Mouse (Mus musculus): Measurements from ENCODE around the gene Magohb. TPM values are rescaled to one million over a fixed set of nuclear protein-coding genes. Genes with fewer than 3 reads are reported as not detected.

The Magohb gene
- polyA plus RNA-seq, 1 experiment = 20.6 TPM

GRCm38 (mm10) chr6:131247206-131247605 lies 45.8 kb downstream of the Magohb start, which contains the start of gene Klra2:
Klra2 (minus strand) TSS chr6:131247362.
- no peak for DNase-seq (ENCODE audit: low read depth)
- TF ChIP-seq CTCF (IDR thresholded peaks at IDR 0.05; ENCODE audit: borderline replicate concordance, extremely low read depth, insufficient read depth, insufficient read length) (no peak), POLR2A (IDR thresholded peaks at IDR 0.05; ENCODE audit: borderline replicate concordance, extremely low read depth, insufficient read depth, insufficient read length, poor library complexity, severe bottlenecking) (no peak)

- no peak for DNase-seq (ENCODE audit: low read depth)
- no peak for TF ChIP-seq POLR2A (IDR thresholded peaks at IDR 0.05; ENCODE audit: borderline replicate concordance, extremely low read depth, insufficient read depth, insufficient read length, poor library complexity, severe bottlenecking)
- no peak for TF ChIP-seq CTCF (IDR thresholded peaks at IDR 0.05; ENCODE audit: borderline replicate concordance, extremely low read depth, insufficient read depth, insufficient read length)
Observed at GRCm38 (mm10) chr6:131245081-131245480, 48.0 kb downstream of the Magohb start.

Other genes starting within 250 kb of the Magohb start
- gene Klra2, start 45.9 kb downstream of the Magohb start, polyA plus RNA-seq (2012; rRNA removed) = 0.14 and 0.16 TPM in 2 replicates
- gene Styk1, start 60.4 kb upstream of the Magohb start, polyA plus RNA-seq (2012; rRNA removed) = 1.6 and 1.9 TPM in 2 replicates
- gene Ybx3, start 95.2 kb upstream of the Magohb start, polyA plus RNA-seq (2012; rRNA removed) = 88.6 and 124 TPM in 2 replicates
- gene 5430401F13Rik, start 193.2 kb upstream of the Magohb start, polyA plus RNA-seq (2012; rRNA removed) = not detected in 2 replicates
- gene Gm6619, start 193.2 kb upstream of the Magohb start, polyA plus RNA-seq (2012; rRNA removed) = not detected in 2 replicates